Mouse (Mus musculus) gastrocnemius, adult 2 months (tissue): ENCODE data around the gene Zfp770. TPM values are rescaled to one million over a fixed set of nuclear protein-coding genes. Genes with fewer than 3 reads are reported as not detected.

Source experiments
- DNase-seq: peaks from one replicate; pipeline ENCODE4 v3.0.0; 2022
- H3K27ac ChIP-seq: fragments of 200-600 bp; 2 replicates; pipeline ENCODE4 v1.8.1; 2022; ENCODE audit warnings: mild to moderate bottlenecking
- H3K4me3 ChIP-seq: fragments of 200-600 bp; 2 replicates; pipeline ENCODE4 v1.8.1; 2022; ENCODE audit warnings: mild to moderate bottlenecking, moderate library complexity
- CTCF ChIP-seq: fragments of 200-600 bp; IDR thresholded peaks from 2 replicates; pipeline ENCODE4 v1.8.1; 2022; ENCODE audit warnings: antibody characterized with exemption, mild to moderate bottlenecking, moderate library complexity
- intact Hi-C: fragments of 180-260 bp; cut with DNase I; formaldehyde crosslinking; loops from one replicate; pipeline ENCODE4 v1.15.1; 2025
- microRNA-seq: library from miRNA; unstranded; fragments of <30 nt; microRNA quantifications from one replicate; pipeline ENCODE4 v1.2.0, GENCODE M21; 2021
- total RNA-seq, 2 experiments: library from RNA; stranded (reverse); gene quantifications; 2 replicates each; pipeline ENCODE4 v1.2.3; 2021

Zfp770 gene
- total RNA-seq, 2 experiments from 2014 or later: 19.4 to 26.3 TPM

GRCm38 (mm10) chr2:114174651-114175484, 26.4 kb downstream of the Zfp770 start:
- DNase-seq: peak; percentile 87
- peak; percentile 81 for TF ChIP-seq CTCF
- Histone ChIP-seq H3K27ac (peak overlapping the region; percentile 93), H3K4me3 (peak overlapping the region; percentile 99)
- intact Hi-C loops: loop anchor here (1.0 to 5.0 kb wide), 2 partner anchors 26 to 308 kb away; partner anchors contain the start of gene Zfp770

GRCm38 (mm10) chr2:114173248-114173647, 28.0 kb downstream of the Zfp770 start:
- TF ChIP-seq CTCF: no peak
- Histone ChIP-seq H3K4me3 (no peak overlapping the region), H3K27ac (no peak overlapping the region)
- DNase-seq: no peak
- intact Hi-C loops: no loop called here

GRCm38 (mm10) chr2:114167837-114168236, 33.4 kb downstream of the Zfp770 start:
- Histone ChIP-seq H3K4me3 (no peak overlapping the region), H3K27ac (no peak overlapping the region)
- no peak for DNase-seq
- no peak for TF ChIP-seq CTCF
- intact Hi-C loops: no loop called here

- no peak overlapping the region for H3K27ac ChIP-seq
- no peak overlapping the region for H3K4me3 ChIP-seq
- TF ChIP-seq CTCF: no peak
- intact Hi-C loops: no loop called here
- no peak for DNase-seq
Measured at GRCm38 (mm10) chr2:114161978-114162377, 39.3 kb downstream of the Zfp770 start.

- TF ChIP-seq CTCF: no peak
- intact Hi-C loops: no loop called here
Measured at GRCm38 (mm10) chr2:114157345-114157744, 43.9 kb downstream of the Zfp770 start.

GRCm38 (mm10) chr2:114156639-114157038, 44.6 kb downstream of the Zfp770 start:
- intact Hi-C loops: no loop called here
- DNase-seq: no peak
- Histone ChIP-seq H3K27ac (no peak overlapping the region), H3K4me3 (no peak overlapping the region)
- TF ChIP-seq CTCF: no peak

More at GRCm38 (mm10) chr2:114157345-114157744, 43.9 kb downstream of the Zfp770 start:
- Histone ChIP-seq H3K4me3 (no peak overlapping the region), H3K27ac (no peak overlapping the region)
- no peak for DNase-seq

- no peak overlapping the region for H3K4me3 ChIP-seq
- no peak for TF ChIP-seq CTCF
- intact Hi-C loops: no loop called here
- no peak overlapping the region for H3K27ac ChIP-seq
- DNase-seq: no peak
Measured at GRCm38 (mm10) chr2:114153247-114153646, 48.0 kb downstream of the Zfp770 start.

GRCm38 (mm10) chr2:114146864-114147458, 54.3 kb downstream of the Zfp770 start:
- intact Hi-C loops: no loop called here
- DNase-seq: no peak
- no peak overlapping the region for H3K27ac ChIP-seq
- no peak for TF ChIP-seq CTCF
- no peak overlapping the region for H3K4me3 ChIP-seq

- TF ChIP-seq CTCF: peak; percentile 84
- no peak for DNase-seq
- no peak overlapping the region for H3K4me3 ChIP-seq
- no peak overlapping the region for H3K27ac ChIP-seq
- intact Hi-C loops: loop anchor here (1.0 to 2.0 kb wide), 2 partner anchors 179 to 279 kb away; no protein-coding TSS in a partner anchor
Measured at GRCm38 (mm10) chr2:114145315-114145801, 55.9 kb downstream of the Zfp770 start.

GRCm38 (mm10) chr2:114144915-114145314, 56.4 kb downstream of the Zfp770 start:
- TF ChIP-seq CTCF: no peak
- intact Hi-C loops: loop anchor here (1.0 to 2.0 kb wide), 2 partner anchors 178 to 279 kb away; no protein-coding TSS in a partner anchor

GRCm38 (mm10) chr2:114143842-114144241, 57.4 kb downstream of the Zfp770 start:
- DNase-seq: no peak
- intact Hi-C loops: loop anchor here (2.0 kb wide), 1 partner anchor 177 kb away; no protein-coding TSS in a partner anchor
- TF ChIP-seq CTCF: no peak

More at GRCm38 (mm10) chr2:114144915-114145314, 56.4 kb downstream of the Zfp770 start:
- Histone ChIP-seq H3K4me3 (no peak overlapping the region), H3K27ac (no peak overlapping the region)
- no peak for DNase-seq

More at GRCm38 (mm10) chr2:114143842-114144241, 57.4 kb downstream of the Zfp770 start:
- H3K4me3 ChIP-seq: no peak overlapping the region
- H3K27ac ChIP-seq: no peak overlapping the region

Small RNAs within 50 kb of the gene (microRNA-seq; reads per million reads assigned to microRNA genes)
- gene Mir7002: not detected

Other genes starting within 250 kb of the Zfp770 start
- not detected for gene Gjd2, start 187.8 kb downstream of the Zfp770 start, total RNA-seq
- 100 to 1,000 TPM; 143 to 261 TPM for gene Actc1, start 147.9 kb downstream of the Zfp770 start, total RNA-seq
- gene Aqr, start 14.4 kb downstream of the Zfp770 start, total RNA-seq: 10 to 100 TPM; 11.6 to 13.9 TPM